Mouse (Mus musculus) B cell, adult 2 months (primary cell): ENCODE measurements around the gene Spg11.
"Not testable (repeated sequence)": the region's sequence is repeated elsewhere in the genome, so short reads cannot be mapped to it uniquely, and the experiment has no call there.

Experiments used
- DNase-seq, 2 experiments: peaks; one replicate each; pipeline ENCODE4 v3.0.0; 2022

Spg11 gene

DNA sequence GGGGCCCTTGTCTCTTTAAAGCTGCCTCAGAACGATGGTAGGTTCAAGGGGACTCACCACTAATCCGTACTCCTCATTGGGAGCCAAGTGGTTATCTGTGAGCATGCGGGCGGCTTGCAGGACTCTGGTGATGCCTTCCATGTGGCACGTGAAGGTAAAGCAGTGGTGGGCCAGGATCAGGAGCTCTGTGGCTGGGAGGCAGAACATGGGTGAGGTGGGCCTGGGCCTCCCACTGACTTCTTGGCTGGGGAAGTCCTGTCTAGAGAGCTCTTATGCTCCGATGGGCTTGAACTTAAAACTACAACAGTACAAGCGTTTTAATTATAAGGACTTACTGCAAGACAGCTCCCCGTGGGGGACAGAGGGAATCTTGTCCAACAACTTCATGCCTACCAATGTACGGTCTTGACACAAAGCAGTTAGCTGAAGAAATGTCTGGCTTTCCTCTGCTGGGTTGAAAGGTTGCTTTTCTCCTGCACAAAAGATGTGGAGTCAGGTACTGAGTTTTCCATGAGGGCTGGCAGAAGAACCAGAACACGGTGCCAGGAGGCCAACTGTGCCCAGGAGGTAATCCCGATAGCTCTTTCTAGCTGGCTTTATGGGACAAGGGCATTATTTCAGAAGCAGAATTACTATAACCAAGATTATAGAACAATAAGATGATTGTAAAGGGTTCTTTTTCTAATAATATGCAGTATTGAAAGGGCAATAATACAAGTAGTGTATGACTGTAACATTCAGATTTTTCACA, 58.6 kb downstream of the Spg11 start:
- no peak for DNase-seq

DNA sequence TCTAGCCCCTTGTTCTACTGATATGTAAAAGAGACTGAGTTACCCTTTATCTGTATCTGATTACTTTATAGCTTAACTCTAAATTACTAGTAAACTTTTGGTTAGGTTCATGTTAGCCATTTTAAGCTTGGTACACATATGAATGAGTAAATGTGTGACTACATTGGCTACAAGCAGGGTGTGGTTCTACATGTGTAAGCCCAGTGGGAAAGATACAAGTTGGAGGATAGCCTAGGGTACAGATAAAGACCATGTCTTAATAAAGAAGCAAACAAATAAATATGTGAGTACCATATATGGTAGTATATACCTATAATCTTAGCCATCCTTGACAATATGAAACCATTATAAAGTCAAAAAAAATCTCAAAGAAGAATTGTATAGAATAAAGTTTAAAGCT, 74.3 kb downstream of the Spg11 start:
- DNase-seq: no peak

DNA sequence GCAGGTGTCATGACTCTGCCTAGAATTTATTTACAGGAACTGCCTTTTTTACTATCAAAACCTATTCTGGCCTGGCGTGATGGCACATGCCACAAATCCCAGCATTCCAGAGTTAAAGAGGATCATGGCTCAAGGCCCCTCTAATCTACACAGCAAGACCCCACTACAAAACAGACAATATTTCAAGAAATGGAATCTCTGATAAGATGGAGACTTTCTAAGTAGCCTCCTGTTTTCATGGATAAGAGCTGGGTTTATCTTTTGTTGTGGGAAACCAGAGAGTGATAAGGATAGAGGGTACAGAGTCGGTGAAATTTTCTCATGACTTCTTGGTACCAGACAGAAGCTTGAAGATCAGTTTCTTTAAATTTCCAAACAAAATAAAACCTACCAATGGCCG, 82.1 kb downstream of the Spg11 start:
- no peak for DNase-seq

DNA sequence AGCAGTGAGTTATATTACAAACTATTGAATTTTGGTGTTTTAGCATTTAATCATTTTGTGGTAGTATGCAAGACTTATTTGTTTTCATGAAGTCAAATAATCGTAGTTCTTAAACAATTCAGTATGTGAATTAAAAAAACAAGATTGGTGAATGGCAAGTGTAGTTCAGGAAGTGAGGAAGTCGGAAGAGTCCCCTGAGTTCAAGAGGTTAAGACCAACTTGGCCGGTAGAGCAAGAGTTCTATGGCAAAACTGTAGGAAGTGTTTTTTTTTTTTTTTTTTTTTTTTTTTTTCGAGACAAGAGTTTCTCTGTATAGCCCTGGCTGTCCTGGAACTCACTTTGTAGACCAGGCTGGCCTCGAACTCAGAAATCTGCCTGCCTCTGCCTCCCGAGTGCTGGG, 86.2 kb downstream of the Spg11 start:
- DNase-seq: no peak

DNA sequence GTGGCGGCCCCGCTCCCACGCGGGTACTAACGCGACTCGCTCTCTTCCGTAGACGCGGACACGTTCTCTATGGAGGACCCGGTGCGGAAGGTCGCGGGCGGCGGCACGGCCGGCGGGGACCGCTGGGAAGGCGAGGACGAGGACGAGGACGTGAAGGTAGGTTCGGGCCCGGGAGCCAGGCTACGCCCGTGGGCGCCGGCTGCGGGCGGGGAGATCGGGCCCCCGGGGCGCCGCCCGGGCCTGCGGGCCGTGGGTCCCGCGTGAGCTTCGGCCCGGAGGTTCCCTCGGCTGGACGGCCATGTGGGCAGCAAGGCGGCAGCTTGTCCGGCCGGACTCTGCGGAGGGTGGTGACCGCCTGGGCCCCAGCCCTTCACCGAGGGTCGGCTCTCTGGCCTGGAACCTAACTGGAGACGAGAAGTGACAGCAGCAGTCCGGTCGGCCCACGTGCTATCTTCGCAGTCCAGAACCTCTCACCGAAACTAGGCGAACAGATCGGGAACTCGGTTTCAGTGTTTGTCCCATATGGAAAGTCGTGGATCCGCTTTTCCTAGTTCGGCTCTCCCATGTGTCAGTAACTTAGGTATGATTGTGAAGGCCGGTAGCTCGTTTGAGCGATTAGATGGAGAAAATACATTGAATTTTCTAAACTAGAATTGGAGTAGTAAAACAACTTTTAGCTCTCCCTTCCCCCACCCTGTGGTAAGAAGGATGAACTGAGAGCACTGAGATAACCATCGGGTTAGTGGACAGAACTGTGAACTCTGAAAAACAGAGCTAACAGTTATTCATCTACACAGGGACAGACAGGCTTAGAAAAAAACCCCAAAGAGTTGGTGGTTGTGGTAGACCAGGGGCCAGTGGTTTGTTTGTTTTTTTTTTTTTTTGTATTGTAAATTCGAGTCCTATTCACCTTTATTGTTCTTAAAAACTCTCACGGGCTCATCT, 89.2 kb downstream of the Spg11 start:
- DNase-seq: peak in 1 of 2 experiments; percentile 43

DNA sequence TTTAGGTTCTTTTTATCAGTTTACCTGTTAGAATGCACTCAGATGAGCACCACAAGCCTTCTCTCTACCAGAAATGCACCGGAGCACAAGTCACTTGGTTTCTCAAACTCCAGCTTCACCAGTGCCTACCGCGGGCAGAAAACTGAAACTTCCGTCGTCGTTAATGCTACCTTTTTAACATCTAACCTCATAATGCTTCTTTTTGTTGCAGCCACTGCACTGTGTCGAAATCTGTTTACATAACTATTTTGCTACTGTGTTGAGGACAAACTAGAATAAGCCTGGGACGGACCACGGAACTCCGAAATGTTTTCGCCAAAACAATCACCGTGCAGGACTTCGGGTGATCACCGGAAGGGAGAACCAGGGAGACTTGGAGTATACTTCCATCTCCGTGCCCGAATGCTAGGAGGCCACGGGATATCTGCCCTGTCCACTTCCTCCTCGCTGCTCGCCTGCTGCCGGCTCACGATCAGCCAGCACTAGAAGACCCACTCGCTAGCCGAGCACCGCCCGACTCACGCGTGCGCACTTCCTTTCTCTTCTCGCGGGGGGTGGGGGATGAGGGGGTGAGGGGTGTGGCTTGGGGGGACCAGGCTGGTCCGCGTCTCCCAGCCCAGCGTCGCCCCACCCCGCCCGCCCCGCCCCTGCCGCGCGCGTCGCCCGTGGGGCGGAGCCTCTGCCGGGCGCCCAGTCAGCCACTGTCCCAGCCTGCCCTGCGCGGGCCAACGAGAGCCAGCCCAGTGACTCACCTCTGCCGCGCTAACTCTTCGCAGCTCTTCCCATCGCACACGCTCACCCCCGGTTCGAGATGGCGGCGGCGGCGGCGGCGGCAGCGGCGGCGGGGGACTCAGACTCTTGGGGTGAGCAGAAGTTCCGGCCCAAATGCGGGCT, 90.1 kb downstream of the Spg11 start, which contains the start of gene Eif3j1:
Gene Eif3j1, plus strand, starts transcription at position 685 of the 894 bp plus-strand sequence.
- DNase-seq: peak; percentile 92 to 93

DNA sequence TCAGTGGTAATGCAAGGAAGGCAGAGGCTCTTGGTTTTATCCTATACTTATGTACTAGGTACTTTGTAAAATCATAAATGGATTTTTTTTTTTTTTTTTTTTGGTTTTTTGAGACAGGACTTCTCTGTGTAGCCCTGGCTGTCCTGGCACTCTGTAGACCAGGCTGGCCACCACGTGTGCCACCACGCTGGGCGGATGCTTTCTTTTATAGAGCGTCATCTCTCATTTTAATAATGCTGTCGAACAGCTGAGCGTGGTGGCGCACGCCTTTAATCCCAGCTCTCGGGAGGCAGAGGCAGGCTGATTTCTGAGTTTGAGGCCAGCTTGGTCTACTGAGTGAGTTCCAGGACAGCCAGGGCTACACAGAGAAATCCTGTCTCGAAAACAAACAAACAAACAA, 91.1 kb downstream of the Spg11 start:
- DNase-seq: not testable (repeated sequence)

DNA sequence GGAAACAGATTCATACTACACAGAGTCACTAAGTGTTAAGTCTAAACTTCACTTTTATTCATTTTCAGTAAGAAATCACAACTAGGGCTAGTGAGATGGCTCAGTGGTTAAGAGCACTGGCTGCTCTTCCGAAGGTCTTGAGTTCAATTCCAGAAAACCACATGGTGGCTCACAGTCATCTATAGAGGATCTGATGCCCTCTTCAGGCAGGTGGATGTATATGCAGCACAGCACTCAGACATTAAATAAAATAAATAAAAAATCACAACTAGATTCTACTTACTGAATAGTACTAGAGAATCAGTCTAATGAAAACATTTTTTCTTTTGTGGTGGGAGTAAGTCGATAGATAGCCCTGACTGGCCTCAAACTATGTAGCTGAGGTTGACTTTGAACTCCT, 95.9 kb downstream of the Spg11 start:
- DNase-seq: peak; percentile 15 to 17

DNA sequence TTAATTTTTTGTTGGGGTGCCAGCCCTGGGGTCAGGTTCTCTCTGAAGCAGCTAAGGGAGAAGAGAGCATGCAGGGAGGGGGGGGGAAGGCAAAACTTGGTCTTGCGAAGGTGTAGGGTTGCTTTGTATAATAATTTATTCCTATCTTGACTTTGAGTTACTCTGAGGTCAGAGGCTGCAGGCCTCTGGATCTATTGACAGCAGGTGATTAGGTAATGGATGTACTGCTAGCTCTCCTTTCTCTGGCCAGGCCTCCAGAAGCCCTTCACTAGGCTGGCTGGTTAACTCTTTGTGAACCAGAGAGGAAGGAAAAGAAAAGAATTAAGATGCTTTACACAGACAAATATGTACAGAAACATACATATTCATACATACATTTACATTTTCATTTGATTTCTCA, 99.5 kb downstream of the Spg11 start:
- DNase-seq: no peak

DNA sequence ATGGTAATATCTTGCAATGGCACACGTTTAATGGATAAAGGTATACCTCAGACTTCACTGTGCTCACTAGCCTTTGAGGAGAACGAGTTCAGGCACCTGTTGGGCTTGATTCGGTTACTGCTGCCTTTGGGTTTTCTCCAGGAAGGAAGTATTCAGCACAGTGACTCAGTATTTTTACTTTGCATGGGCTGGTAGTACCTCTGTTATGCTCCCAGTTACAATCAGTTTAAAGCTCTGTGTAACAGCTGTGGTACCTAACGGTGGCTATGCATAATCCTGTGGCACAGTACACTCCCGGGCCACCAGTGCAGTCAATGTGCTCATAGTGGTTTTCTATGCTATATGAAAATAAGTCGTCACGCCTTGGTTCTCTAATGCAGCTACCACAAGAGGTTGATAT, 106.7 kb downstream of the Spg11 start:
- no peak for DNase-seq

DNA sequence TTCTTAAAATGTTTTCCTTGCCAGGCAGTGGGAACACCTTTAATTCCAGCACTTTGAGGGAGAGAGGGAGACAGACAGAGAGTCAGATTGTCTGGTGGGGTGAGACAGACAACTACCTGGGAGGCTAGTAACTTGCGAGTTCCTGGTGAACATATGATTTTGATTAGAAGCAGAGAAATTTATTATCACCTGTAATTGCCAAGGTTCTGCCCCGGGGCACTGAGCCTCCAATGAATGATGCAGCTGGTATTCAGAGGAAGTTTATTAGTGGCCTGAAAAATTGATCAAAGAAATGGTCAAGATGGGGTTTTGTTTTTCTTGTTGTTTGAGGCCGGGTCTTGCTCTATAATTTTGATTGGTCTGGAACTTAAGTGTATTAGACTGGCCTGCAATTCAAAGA, 109.4 kb downstream of the Spg11 start:
- DNase-seq: no peak
